Mouse (Mus musculus) forebrain, embryonic 15.5 days (tissue): ENCODE measurements around the gene Smarcc1. TPM values are rescaled to one million over a fixed set of nuclear protein-coding genes. Genes with fewer than 3 reads are reported as not detected.

Experiments
- ATAC-seq: fragments of 200-750 bp; cut with Nextera tagmentation; replicated peaks from 2 replicates; pipeline ENCODE4 v1.8.0; 2017; ENCODE audit warnings: mild to moderate bottlenecking, moderate TSS enrichment, moderate library complexity
- H3K27ac ChIP-seq: fragments of 300-500 bp; sonication (generic); replicated peaks from 2 replicates; pipeline ENCODE4 v1.5.1; 2015; ENCODE audit warnings: mild to moderate bottlenecking, inconsistent platforms
- H3K27me3 ChIP-seq: fragments of 300-500 bp; sonication (generic); 2 replicates; pipeline ENCODE4 v1.6.1; 2015; ENCODE audit warnings: inconsistent platforms
- H3K36me3 ChIP-seq: fragments of 300-500 bp; sonication (generic); 2 replicates; pipeline ENCODE4 v1.6.1; 2015; ENCODE audit warnings: mild to moderate bottlenecking, inconsistent platforms
- H3K4me1 ChIP-seq: fragments of 300-500 bp; sonication (generic); 2 replicates; pipeline ENCODE4 v1.6.1; 2015; ENCODE audit warnings: inconsistent platforms
- H3K4me2 ChIP-seq: fragments of 300-500 bp; sonication (generic); replicated peaks from 2 replicates; pipeline ENCODE4 v1.6.1; 2015; ENCODE audit warnings: mild to moderate bottlenecking, inconsistent platforms
- H3K4me3 ChIP-seq: fragments of 300-500 bp; sonication (generic); 2 replicates; pipeline ENCODE4 v1.5.1; 2015; ENCODE audit warnings: mild to moderate bottlenecking, inconsistent platforms
- H3K9ac ChIP-seq: fragments of 300-500 bp; sonication (generic); replicated peaks from 2 replicates; pipeline ENCODE4 v1.6.1; 2015; ENCODE audit warnings: mild to moderate bottlenecking, inconsistent platforms
- H3K9me3 ChIP-seq: fragments of 300-500 bp; sonication (generic); 2 replicates; pipeline ENCODE4 v1.6.1; 2016; ENCODE audit warnings: inconsistent platforms
- WGBS: fragments of 180-500 bp; shearing (Covaris S2); methylation state at CpG from one replicate; pipeline ENCODE4 v1.1.7; 2015; ENCODE audit warnings: mixed read lengths; 5-methylcytosine and 5-hydroxymethylcytosine counted together
- microRNA-seq: library from miRNA; unstranded; fragments of <30 nt; microRNA quantifications from one replicate; pipeline ENCODE4, GENCODE M21; 2016
- polyA plus RNA-seq: library from polyadenylated mRNA; unstranded; fragments of >200 nt; fragmentation: Nextera tagmentation; extraction: Ambion mirVana; gene quantifications from 2 replicates; pipeline ENCODE4 v1.2.1, GENCODE M21; 2015

Gene Smarcc1
- polyA plus RNA-seq, 1 experiment from 2014 or later, result 154 TPM

GRCm38 (mm10) chr9:110272330-110272729 is 154.8 kb downstream of the Smarcc1 start:
- WGBS, result 88% methylated on average over 3 of the region's 3 CpGs
- no peak for ATAC-seq

GRCm38 (mm10) chr9:110273507-110273906 is 156.0 kb downstream of the Smarcc1 start:
- H3K27me3 ChIP-seq, result no peaks in the 10 kb centered on the region
- no peaks in the 10 kb centered on the region for H3K9me3 ChIP-seq
- no peaks in the 10 kb centered on the region for H3K36me3 ChIP-seq
- H3K4me2 ChIP-seq, result no peak overlapping the region
- H3K9ac ChIP-seq, result no peak overlapping the region
- WGBS, result 73% methylated on average over 4 of the region's 4 CpGs
- no peak for ATAC-seq
- H3K27ac ChIP-seq, result no peak overlapping the region
- H3K4me1 ChIP-seq, result no peaks in the 10 kb centered on the region
- no peak overlapping the region for H3K4me3 ChIP-seq

More at GRCm38 (mm10) chr9:110272330-110272729, 154.8 kb downstream of the Smarcc1 start:
- no peaks in the 10 kb centered on the region for H3K4me1 ChIP-seq
- no peaks in the 10 kb centered on the region for H3K9me3 ChIP-seq
- H3K9ac ChIP-seq, result no peak overlapping the region
- H3K4me2 ChIP-seq, result no peak overlapping the region
- no peak overlapping the region for H3K4me3 ChIP-seq
- no peaks in the 10 kb centered on the region for H3K27me3 ChIP-seq
- no peak overlapping the region for H3K27ac ChIP-seq
- H3K36me3 ChIP-seq, result no peaks in the 10 kb centered on the region

GRCm38 (mm10) chr9:110275882-110276281 is 158.4 kb downstream of the Smarcc1 start:
- Histone ChIP-seq H3K4me2 (no peak overlapping the region), H3K27ac (no peak overlapping the region), H3K9ac (no peak overlapping the region), H3K9me3 (no peaks in the 10 kb centered on the region), H3K36me3 (no peaks in the 10 kb centered on the region), H3K4me1 (no peaks in the 10 kb centered on the region), H3K4me3 (no peak overlapping the region), H3K27me3 (no peaks in the 10 kb centered on the region)
- ATAC-seq, result no peak
- WGBS, result 82% methylated on average over 5 of the region's 5 CpGs

- 46% methylated on average over 8 of the region's 8 CpGs for WGBS
Observed at GRCm38 (mm10) chr9:110277431-110277881, 159.9 kb downstream of the Smarcc1 start.

GRCm38 (mm10) chr9:110284075-110284697 is 166.7 kb downstream of the Smarcc1 start:
- Histone ChIP-seq H3K4me2 (no peak overlapping the region), H3K27me3 (no peaks in the 10 kb centered on the region), H3K9me3 (no peaks in the 10 kb centered on the region), H3K27ac (peak overlapping the region; percentile 25; the same call in 1 of the 2 replicates), H3K4me3 (no peak overlapping the region), H3K36me3 (no peaks in the 10 kb centered on the region), H3K4me1 (peaks cover 15% of the 10 kb centered on the region), H3K9ac (no peak overlapping the region)
- ATAC-seq, result no peak
- WGBS, result 89% methylated on average over 9 of the region's 10 CpGs

More at GRCm38 (mm10) chr9:110277431-110277881, 159.9 kb downstream of the Smarcc1 start:
- Histone ChIP-seq H3K9me3 (no peaks in the 10 kb centered on the region), H3K27me3 (no peaks in the 10 kb centered on the region), H3K36me3 (no peaks in the 10 kb centered on the region), H3K27ac (no peak overlapping the region), H3K4me1 (no peaks in the 10 kb centered on the region), H3K4me2 (no peak overlapping the region), H3K4me3 (no peak overlapping the region), H3K9ac (no peak overlapping the region)
- no peak for ATAC-seq

- WGBS, result 18% methylated on average over 7 of the region's 7 CpGs
- H3K36me3 ChIP-seq, result no peaks in the 10 kb centered on the region
- peak; percentile 92 for ATAC-seq
- H3K4me3 ChIP-seq, result no peak overlapping the region
- H3K9me3 ChIP-seq, result no peaks in the 10 kb centered on the region
- peak overlapping the region; percentile 65 for H3K27ac ChIP-seq
- peaks cover 15% of the 10 kb centered on the region for H3K4me1 ChIP-seq
- H3K27me3 ChIP-seq, result no peaks in the 10 kb centered on the region
- no peak overlapping the region for H3K4me2 ChIP-seq
- H3K9ac ChIP-seq, result no peak overlapping the region
Observed at GRCm38 (mm10) chr9:110287321-110287924, 169.9 kb downstream of the Smarcc1 start.

Small RNA genes within 50 kb of the gene (microRNA-seq; reads per million reads assigned to microRNA genes)
- gene Mir6236, result 43.9 reads per million, percentile 42 among the genes with 10 or more reads in this experiment

Other genes starting within 250 kb of the Smarcc1 start
- gene Cdc25a, start 242.1 kb upstream of the Smarcc1 start, polyA plus RNA-seq, result 21.4 and 22.7 TPM in 2 replicates
- 117 and 119 TPM in 2 replicates for gene Map4, start 186.2 kb upstream of the Smarcc1 start, polyA plus RNA-seq
- gene Dhx30, start 122 bp downstream of the Smarcc1 start, polyA plus RNA-seq, result 211 and 214 TPM in 2 replicates
- gene Cspg5, start 126.1 kb downstream of the Smarcc1 start, polyA plus RNA-seq, result 84.5 and 90.8 TPM in 2 replicates
- gene Elp6, start 187.5 kb downstream of the Smarcc1 start, polyA plus RNA-seq, result 34.9 and 36.4 TPM in 2 replicates
- 50.2 and 52.3 TPM in 2 replicates for gene Scap, start 215.6 kb downstream of the Smarcc1 start, polyA plus RNA-seq